Mouse (Mus musculus) gastrocnemius, adult 2 months (tissue): ENCODE measurements at regions not wholly inside any gene's neighbourhood (a gene's known extent, or its start where the extent isn't known, plus 50 kb on each side); places are given as distances from the start of the nearest gene placed in this dataset.
"Not testable (repeated sequence)": the region's sequence is repeated elsewhere in the genome, so short reads cannot be mapped to it uniquely, and the experiment has no call there.

Source experiments
- DNase-seq: peaks from one replicate; pipeline ENCODE4 v3.0.0; 2022
- H3K27ac ChIP-seq: fragments of 200-600 bp; 2 replicates; pipeline ENCODE4 v1.8.1; 2022; ENCODE audit warnings: mild to moderate bottlenecking
- H3K4me3 ChIP-seq: fragments of 200-600 bp; 2 replicates; pipeline ENCODE4 v1.8.1; 2022; ENCODE audit warnings: mild to moderate bottlenecking, moderate library complexity
- CTCF ChIP-seq: fragments of 200-600 bp; IDR thresholded peaks from 2 replicates; pipeline ENCODE4 v1.8.1; 2022; ENCODE audit warnings: antibody characterized with exemption, mild to moderate bottlenecking, moderate library complexity
- intact Hi-C: fragments of 180-260 bp; cut with DNase I; formaldehyde crosslinking; loops from one replicate; pipeline ENCODE4 v1.15.1; 2025

- Histone ChIP-seq H3K4me3 (no peak overlapping the region), H3K27ac (no peak overlapping the region)
- TF ChIP-seq CTCF, result no peak
- intact Hi-C loops, result no loop called here
- no peak for DNase-seq
These were observed 54.7 kb upstream of the Nlrp1b start for GRCm38 (mm10) chr11:71285193-71285592.

DNA sequence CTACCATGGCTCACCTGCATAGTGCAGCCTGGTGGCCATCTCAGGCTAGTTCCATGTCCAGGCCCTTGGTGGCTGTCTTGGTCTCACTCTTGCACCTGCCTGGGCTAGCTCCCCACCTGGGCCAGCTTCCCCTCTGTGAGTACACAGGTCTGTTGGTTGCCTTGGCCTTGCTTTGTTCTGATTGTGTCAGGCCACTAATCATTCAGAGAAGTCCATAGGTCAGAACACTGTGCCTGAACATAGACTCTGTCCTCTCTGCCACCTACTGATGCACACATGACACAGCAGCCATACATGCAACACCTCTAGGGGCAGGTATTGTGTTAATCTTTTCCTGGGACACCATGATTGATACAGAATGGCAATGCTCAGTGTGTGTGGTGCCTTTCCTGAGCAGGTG, 57.7 kb upstream of the Nlrp1b start:
- intact Hi-C loops, result loop anchor here (2.0 kb wide), 1 partner anchor 65 kb away; no protein-coding TSS in a partner anchor
- H3K27ac ChIP-seq, DNase-seq, H3K4me3 ChIP-seq: not testable (repeated sequence)

DNA sequence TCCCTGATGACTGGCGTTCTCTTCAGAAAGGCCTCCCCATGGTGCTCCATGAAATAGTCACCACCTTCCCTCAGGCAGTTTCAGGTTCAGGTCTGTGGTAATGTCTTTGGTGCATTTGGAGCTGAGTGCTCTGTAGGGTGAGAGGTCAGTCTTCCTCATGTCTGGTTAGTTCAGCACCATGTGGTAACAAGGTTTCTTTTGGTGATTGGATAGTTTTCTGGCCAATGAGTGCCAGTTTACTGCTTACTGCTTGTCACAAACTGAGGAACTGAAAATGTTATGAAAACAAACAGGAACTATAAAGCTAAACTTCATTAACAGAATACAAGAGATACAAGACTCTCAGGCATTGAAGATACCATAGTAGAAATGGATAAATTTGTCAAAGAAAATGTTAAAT, 59.0 kb upstream of the Nlrp1b start:
- Histone ChIP-seq H3K4me3 (no peak overlapping the region), H3K27ac (no peak overlapping the region)
- no peak for TF ChIP-seq CTCF
- intact Hi-C loops, result loop anchor here (2.0 kb wide), 1 partner anchor 67 kb away; no protein-coding TSS in a partner anchor
- DNase-seq, result no peak

DNA sequence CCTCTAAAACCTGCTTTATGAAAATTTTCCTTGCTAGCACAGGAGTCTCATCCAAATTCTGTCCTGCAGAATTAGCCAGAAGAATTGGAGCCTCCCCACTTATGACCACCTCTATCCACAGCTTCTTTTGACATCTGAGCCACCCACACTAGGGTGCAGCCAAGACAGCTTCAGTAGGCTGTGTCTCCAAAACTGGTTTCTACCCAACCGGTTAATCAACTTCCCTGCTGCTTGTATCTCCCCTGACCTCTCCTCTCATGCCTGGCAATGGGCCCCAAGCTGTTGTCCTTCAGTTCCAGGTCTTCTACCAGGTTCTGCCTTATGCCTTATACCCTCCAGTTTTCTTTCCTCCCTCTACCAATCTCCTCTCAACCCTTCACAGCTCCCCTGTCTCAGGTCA, 68.9 kb upstream of the Nlrp1b start:
- Histone ChIP-seq H3K4me3 (no peak overlapping the region), H3K27ac (no peak overlapping the region)
- DNase-seq, result no peak
- TF ChIP-seq CTCF, result no peak
- intact Hi-C loops, result no loop called here

DNA sequence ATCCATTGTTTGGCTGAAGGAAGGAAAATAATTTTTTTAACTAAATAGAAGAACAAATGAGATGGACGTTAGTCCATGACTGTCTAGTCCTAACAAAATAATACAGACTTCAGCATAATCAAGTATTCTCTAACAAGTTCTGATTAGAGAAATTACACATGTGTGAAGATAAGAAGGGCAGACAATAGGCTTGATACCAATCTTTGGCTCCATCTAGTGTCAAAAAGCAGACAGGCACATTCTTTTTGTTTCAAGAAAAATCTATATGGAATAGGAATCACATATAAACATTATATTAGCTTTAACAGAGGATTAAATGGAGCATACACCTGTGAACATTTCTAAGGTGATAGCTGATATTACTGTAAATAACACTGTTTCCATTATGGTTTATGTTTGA, 92.9 kb upstream of the Nlrp1b start:
- Histone ChIP-seq H3K4me3 (no peak overlapping the region), H3K27ac (no peak overlapping the region)
- DNase-seq, result no peak
- peak; percentile 39 for TF ChIP-seq CTCF
- intact Hi-C loops, result no loop called here

DNA sequence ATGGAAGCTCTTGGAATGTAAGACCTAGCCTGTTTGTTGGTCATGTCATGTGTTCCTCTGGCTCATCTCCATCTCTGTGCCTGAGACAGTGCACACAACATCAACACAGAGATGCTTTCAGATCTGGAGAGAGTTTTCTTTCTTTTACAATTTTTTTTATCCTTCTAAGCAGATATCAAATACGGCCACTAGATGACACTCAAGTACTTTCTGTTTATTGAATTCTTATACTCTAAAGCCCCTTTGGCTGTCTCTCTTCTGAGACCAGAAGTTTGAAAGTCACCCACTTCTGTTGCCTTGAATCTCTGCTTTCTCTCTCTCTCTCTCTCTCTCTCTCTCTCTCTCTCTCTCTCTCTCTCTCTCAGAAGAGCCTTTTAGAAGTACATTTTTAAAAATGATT, 106.9 kb upstream of the Nlrp1b start:
- peak; percentile 47 for TF ChIP-seq CTCF
- intact Hi-C loops, result loop anchor here (5.0 kb wide), 1 partner anchor 700 kb away; the partner anchor contains the start of gene Aipl1
- H3K27ac ChIP-seq, result no peak overlapping the region
- no peak overlapping the region for H3K4me3 ChIP-seq
- DNase-seq, result no peak

DNA sequence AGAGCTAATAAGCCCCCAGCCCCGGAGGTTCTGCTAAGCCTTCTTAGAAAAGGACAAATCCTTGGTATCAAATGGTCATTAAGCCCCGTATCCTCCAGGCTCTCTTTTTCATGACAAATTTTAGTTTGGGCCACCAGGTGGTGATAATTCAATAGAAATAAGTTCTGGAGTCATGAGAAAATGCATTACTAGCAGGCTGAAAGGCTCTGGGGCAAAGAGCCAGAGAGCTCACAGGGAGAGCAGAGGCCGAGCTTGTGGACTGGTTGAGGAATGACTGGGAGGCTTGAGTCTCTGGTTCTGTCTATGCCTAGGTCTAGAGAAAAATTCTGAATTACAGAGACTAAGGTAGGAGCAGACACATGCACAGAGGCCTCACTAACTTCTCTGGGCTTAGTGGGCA, 115.5 kb upstream of the Nlrp1b start:
- Histone ChIP-seq H3K27ac (no peak overlapping the region), H3K4me3 (no peak overlapping the region)
- intact Hi-C loops, result no loop called here
- no peak for DNase-seq
- peak; percentile 29; the same call in 1 of the 2 replicates for TF ChIP-seq CTCF

DNA sequence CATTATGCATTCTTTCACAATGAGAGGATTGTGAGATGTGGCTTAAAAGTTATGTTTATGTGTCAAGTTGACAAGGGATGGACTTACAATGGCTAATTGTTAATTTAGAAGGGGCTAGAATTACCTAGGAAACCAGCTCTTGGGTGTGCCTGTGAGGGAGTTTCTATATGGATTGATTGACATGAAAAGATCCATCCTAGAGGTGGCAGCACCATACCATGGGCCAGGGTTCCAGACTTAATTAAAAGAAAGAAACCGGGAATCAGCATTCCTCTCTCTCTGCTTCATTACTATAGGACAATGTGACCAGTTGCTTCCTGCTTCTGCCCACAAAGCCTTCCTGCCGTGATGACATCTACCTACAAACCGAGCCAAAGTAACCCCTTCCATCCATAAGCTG, 126.6 kb upstream of the Nlrp1b start:
- Histone ChIP-seq H3K27ac (no peak overlapping the region), H3K4me3 (no peak overlapping the region)
- intact Hi-C loops, result no loop called here
- peak; percentile 23; the same call in 1 of the 2 replicates for TF ChIP-seq CTCF
- no peak for DNase-seq

GRCm38 (mm10) chr11:71360856-71361255, 130.3 kb upstream of the Nlrp1b start:
- intact Hi-C loops, result no loop called here
- Histone ChIP-seq H3K27ac (no peak overlapping the region), H3K4me3 (no peak overlapping the region)
- no peak for TF ChIP-seq CTCF
- DNase-seq, result no peak

DNA sequence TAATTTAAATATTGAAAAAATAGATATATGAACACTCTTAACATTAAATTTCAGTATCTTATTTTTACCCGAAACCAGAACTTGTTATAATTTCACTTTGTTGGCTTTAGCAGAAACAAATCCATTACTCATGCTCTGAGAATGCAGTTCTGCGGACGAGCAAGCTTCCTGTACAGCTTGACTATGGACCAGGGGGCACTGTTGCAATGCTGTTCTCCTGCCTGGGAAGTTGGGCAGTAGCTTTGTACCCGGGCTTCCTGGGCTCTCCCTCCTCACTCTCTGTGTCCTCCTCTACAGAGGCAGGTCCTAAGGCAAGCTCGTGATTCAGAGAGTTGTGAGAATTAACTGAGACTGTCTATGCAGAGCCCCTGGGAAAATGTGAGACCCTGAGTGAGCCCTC, 141.3 kb upstream of the Nlrp1b start:
- intact Hi-C loops, result no loop called here
- no peak for DNase-seq
- no peak overlapping the region for H3K4me3 ChIP-seq
- no peak overlapping the region for H3K27ac ChIP-seq
- TF ChIP-seq CTCF, result no peak

DNA sequence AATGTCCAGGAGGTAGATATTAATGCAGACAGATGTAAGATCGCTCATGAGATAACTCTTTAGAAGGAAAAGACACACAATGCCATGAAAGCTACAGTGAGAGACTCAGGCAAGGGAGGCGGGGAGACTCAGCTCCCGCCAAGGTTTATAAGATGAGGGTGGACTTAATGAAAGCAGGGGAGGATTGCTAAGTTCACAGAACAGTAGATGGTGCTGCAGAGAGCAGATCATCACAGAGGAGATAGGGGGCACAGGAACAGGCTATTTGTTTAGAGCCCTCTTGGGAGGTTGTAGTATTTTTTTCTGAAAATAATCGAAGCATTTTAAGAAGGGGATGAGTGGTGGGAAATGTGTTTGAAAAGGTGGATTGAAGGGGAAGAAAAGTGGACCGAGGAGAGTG, 144.6 kb upstream of the Nlrp1b start:
- no peak for TF ChIP-seq CTCF
- DNase-seq, result no peak

GRCm38 (mm10) chr11:71388411-71388810, 157.9 kb upstream of the Nlrp1b start:
- intact Hi-C loops, result no loop called here
- DNase-seq, result no peak
- no peak for TF ChIP-seq CTCF
- Histone ChIP-seq H3K27ac (no peak overlapping the region), H3K4me3 (no peak overlapping the region)

More for the DNA sequence above, 144.6 kb upstream of the Nlrp1b start:
- intact Hi-C loops, result no loop called here
- Histone ChIP-seq H3K4me3 (no peak overlapping the region), H3K27ac (no peak overlapping the region)

- no peak for DNase-seq
- no peak overlapping the region for H3K4me3 ChIP-seq
- intact Hi-C loops, result no loop called here
- no peak for TF ChIP-seq CTCF
- H3K27ac ChIP-seq, result no peak overlapping the region
These were observed 159.1 kb upstream of the Nlrp1b start for GRCm38 (mm10) chr11:71389659-71390058.

DNA sequence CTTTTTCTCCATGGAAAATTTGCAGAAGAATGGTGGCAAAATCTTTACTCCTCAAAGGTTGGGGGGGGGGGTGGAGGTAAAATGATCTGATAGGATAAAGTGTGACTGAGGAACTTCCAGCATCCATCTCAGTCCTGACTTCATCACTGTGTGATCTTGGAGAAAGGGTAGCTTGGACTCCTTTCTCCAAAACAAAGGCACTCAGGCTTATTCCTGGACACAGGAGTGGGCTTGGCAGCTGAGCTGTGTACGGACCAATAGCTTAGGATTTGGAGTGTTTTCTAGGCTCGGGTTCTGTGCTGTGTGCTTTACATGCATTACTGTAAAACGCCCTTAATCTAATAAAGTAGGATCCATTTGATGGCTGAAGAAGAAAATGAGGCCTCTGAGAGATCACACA, 159.6 kb upstream of the Nlrp1b start:
- intact Hi-C loops, result no loop called here
- H3K4me3 ChIP-seq, result no peak overlapping the region
- TF ChIP-seq CTCF, result no peak
- DNase-seq, result no peak
- H3K27ac ChIP-seq, result no peak overlapping the region

DNA sequence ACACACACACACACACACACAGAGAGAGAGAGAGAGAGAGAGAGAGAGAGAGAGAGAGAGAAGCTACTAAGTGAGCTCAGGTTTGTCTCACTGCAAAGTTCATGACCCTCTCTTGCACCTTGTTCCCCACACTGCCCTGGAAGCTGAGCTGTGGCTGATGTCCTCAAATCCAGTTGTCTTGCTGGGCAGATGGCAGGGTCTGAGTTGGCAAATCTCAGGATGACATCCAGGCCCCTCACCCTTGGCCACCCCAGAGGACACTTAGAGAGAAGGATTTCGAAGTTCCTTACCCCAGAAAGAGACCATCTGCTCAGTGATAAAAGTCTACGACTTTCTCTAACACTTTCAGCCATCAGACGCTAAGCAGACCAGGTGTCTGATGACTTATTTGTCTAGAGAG, 160.1 kb upstream of the Nlrp1b start:
- H3K4me3 ChIP-seq, result no peak overlapping the region
- no peak for DNase-seq
- TF ChIP-seq CTCF, result no peak
- intact Hi-C loops, result no loop called here
- no peak overlapping the region for H3K27ac ChIP-seq
